Mouse (Mus musculus) liver, adult 2 months (tissue): Measurements from ENCODE around the gene Kif18b. TPM values are rescaled to one million over a fixed set of nuclear protein-coding genes. Genes with fewer than 3 reads are reported as not detected.
A peak's percentile ranks its signal among the peaks of the same experiment; 100 is the strongest.

Source experiments
- DNase-seq: peaks from one replicate; pipeline ENCODE4 v3.0.0-alpha.2; 2011; ENCODE audit warnings: low read depth, low spot score; ENCODE audit errors: extremely low read depth
- H3K27ac ChIP-seq: fragments of 200-500 bp; replicated peaks from 2 replicates; pipeline ENCODE4 v1.5.1; 2012; ENCODE audit warnings: low read depth, mild to moderate bottlenecking, control low read depth, inconsistent platforms, low read length; ENCODE audit not compliant: insufficient read depth
- H3K27me3 ChIP-seq: fragments of 200-500 bp; 2 replicates; pipeline ENCODE4 v1.6.1; 2012; ENCODE audit warnings: mild to moderate bottlenecking, moderate library complexity, low read length, inconsistent platforms; ENCODE audit not compliant: control insufficient read depth, insufficient read depth
- H3K36me3 ChIP-seq: fragments of 200-500 bp; 2 replicates; pipeline ENCODE4 v1.6.1; 2012; ENCODE audit warnings: low read length, inconsistent platforms; ENCODE audit not compliant: control insufficient read depth, insufficient read depth
- H3K4me1 ChIP-seq: fragments of 200-500 bp; 2 replicates; pipeline ENCODE4 v1.6.1; 2011; ENCODE audit warnings: low read length; ENCODE audit not compliant: control insufficient read depth, insufficient read depth
- H3K4me3 ChIP-seq: fragments of 200-500 bp; 2 replicates; pipeline ENCODE4 v1.5.1; 2011; ENCODE audit warnings: low read depth, mild to moderate bottlenecking, control low read depth, low read length, moderate library complexity; ENCODE audit not compliant: insufficient read depth
- H3K79me2 ChIP-seq: fragments of 200-500 bp; 2 replicates; pipeline ENCODE4 v1.6.1; 2012; ENCODE audit warnings: inconsistent platforms, mild to moderate bottlenecking, low read length, moderate library complexity; ENCODE audit not compliant: control insufficient read depth, insufficient read depth
- H3K9ac ChIP-seq: fragments of 200-500 bp; 2 replicates; pipeline ENCODE4 v1.6.1; 2012; ENCODE audit warnings: low read depth, mild to moderate bottlenecking, control low read depth, inconsistent platforms, low read length
- CTCF ChIP-seq: fragments of 200-500 bp; IDR thresholded peaks from 2 replicates; pipeline ENCODE4 v1.5.1; 2011; ENCODE audit warnings: low read depth, low read length, control low read depth
- POLR2A ChIP-seq: fragments of 200-500 bp; IDR thresholded peaks from 2 replicates; pipeline ENCODE4 v1.6.1; 2011; ENCODE audit warnings: low read length, control low read depth; ENCODE audit not compliant: insufficient read depth; ENCODE audit errors: extremely low read depth
- WGBS: fragments of 180-500 bp; shearing (Covaris S2); methylation state at CpG from one replicate; pipeline ENCODE4 v1.1.7; 2018; 5-methylcytosine and 5-hydroxymethylcytosine counted together
- polyA plus RNA-seq: library from polyadenylated mRNA; depleted of rRNA; stranded (reverse); fragments of >200 nt; gene quantifications from 2 replicates; pipeline ENCODE4 v1.2.3, GENCODE M21; 2012; rRNA removed
- total RNA-seq: library from RNA; depleted of rRNA; stranded (reverse); fragments of >200 nt; gene quantifications from 2 replicates; pipeline ENCODE4 v1.2.3, GENCODE M21; 2014; rRNA removed

Kif18b gene
- total RNA-seq (0.09 and 0.27 TPM in 2 replicates), polyA plus RNA-seq (0.05 and 0.12 TPM in 2 replicates)

- H3K27ac ChIP-seq: no peak within 1 kb of the TSS
- no peaks in the 10 kb centered on the region for H3K79me2 ChIP-seq
- no peaks in the 10 kb centered on the region for H3K27me3 ChIP-seq
- H3K36me3 ChIP-seq: no peaks in the 10 kb centered on the region
- WGBS: under 1% methylated on average over 62 of the region's 62 CpGs
- peak within 1 kb of the TSS; percentile 58 for H3K9ac ChIP-seq
- peaks cover 4% of the 10 kb centered on the region; the same call in 1 of the 2 replicates for H3K4me1 ChIP-seq
- TF ChIP-seq CTCF: no peak
- TF ChIP-seq POLR2A: no peak
- peak; percentile 77 for DNase-seq
- H3K4me3 ChIP-seq: peak within 1 kb of the TSS; percentile 74
Observed at GRCm38 (mm10) chr11:102924557-102925350, at the start of gene Kif18b. Gene Kif18b (minus strand): TSS chr11:102925124.

DNA sequence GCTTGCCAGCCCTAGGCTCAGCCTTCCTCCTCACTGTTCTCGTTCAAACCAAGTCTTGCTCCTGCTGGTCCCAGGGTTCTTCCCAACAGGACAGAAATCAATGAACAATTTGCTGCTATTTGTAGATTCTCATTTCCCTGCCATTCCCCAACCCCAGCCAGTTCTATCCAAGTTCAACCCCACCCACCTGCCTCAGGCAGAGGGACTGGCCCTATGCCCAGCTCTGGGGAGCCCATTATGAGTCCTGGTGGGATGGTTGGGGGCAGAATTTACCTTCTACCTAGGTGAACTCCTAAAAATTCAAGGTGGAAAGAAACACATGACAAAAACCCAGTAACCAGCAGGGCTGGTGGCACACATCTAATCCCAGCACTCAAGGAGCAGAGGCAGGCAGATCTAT is 47.4 kb upstream of the Kif18b start:
- H3K36me3 ChIP-seq: no peaks in the 10 kb centered on the region
- no peak overlapping the region for H3K27ac ChIP-seq
- no peak for DNase-seq
- peaks cover 5% of the 10 kb centered on the region; the same call in 1 of the 2 replicates for H3K27me3 ChIP-seq
- 38% methylated on average over 1 of the region's 1 CpGs for WGBS
- no peak for TF ChIP-seq CTCF
- no peak for TF ChIP-seq POLR2A
- H3K9ac ChIP-seq: no peak overlapping the region
- no peak overlapping the region for H3K4me3 ChIP-seq
- H3K79me2 ChIP-seq: no peaks in the 10 kb centered on the region
- no peaks in the 10 kb centered on the region for H3K4me1 ChIP-seq

GRCm38 (mm10) chr11:102971604-102972003 is 46.7 kb upstream of the Kif18b start:
- 54% methylated on average over 5 of the region's 5 CpGs for WGBS

DNA sequence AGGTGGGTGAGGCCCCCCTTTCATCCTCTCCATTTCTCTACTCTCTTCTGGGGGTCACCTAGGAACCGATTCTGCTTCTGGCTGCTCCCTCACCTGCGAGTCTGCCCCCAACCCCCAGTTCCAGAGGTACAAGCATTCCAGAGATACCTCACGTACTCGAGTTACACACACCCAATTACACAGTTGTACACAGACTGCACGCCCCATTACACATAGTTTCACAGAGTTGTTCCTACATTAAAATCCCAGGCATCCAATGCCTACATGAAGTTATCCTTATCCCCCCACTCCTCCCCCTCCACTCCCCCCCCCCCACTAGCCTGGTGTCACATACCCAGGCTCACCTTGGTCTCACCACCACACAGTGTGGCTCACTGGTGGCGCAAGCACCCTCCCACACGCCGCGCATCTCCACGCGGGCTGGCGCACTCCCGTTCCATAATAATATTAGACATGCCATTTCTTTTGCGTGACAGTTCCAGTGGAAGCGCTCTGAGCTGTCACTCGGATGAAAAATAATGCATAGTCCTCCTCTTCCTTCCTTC is 39.7 kb upstream of the Kif18b start:
- Histone ChIP-seq H3K4me1 (no peaks in the 10 kb centered on the region), H3K9ac (no peak overlapping the region), H3K36me3 (no peaks in the 10 kb centered on the region), H3K27me3 (peaks cover 5% of the 10 kb centered on the region; the same call in 1 of the 2 replicates), H3K4me3 (no peak overlapping the region), H3K27ac (no peak overlapping the region), H3K79me2 (no peaks in the 10 kb centered on the region)
- TF ChIP-seq CTCF (no peak), POLR2A (no peak)
- 63% methylated on average over 16 of the region's 16 CpGs for WGBS
- no peak for DNase-seq

More at GRCm38 (mm10) chr11:102971604-102972003, 46.7 kb upstream of the Kif18b start:
- H3K36me3 ChIP-seq: no peaks in the 10 kb centered on the region
- no peaks in the 10 kb centered on the region for H3K79me2 ChIP-seq
- H3K4me3 ChIP-seq: no peak overlapping the region
- no peak overlapping the region for H3K27ac ChIP-seq
- H3K4me1 ChIP-seq: no peaks in the 10 kb centered on the region
- no peak for DNase-seq
- H3K9ac ChIP-seq: no peak overlapping the region
- H3K27me3 ChIP-seq: peaks cover 6% of the 10 kb centered on the region; the same call in 1 of the 2 replicates
- no peak for TF ChIP-seq CTCF
- no peak for TF ChIP-seq POLR2A

DNA sequence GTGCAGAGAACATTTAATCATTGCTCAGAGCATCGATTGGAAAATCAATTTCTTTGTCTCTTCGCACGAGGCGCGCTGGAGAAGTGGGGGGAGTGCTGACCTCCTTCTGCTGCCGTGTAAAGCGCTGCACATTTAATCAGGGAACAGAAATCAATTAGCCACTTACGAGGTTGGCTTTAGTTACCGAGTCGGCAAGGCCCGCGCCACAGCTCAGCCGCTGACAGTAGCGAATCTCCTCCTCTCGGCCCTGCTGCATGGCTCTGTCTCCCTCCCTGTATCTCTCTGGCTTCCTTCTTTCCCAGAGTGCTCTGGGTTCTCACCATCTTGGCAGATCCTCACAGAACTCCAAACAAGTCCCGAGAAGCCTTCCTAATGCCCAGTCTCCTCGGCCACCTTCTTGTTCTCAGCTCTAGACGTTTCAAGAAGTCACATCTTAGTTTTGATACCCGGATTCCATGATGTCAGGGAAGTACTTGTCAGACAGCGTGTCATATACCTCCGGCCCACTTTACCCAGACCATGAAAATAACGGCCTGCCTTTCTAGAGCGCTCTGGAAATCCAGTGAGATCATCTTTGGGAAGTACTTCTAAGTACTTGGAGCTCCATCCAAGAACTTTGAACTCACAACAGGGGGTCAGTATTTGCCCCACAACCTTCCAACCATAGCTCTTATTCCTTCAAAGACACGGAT is 39.1 kb upstream of the Kif18b start:
- WGBS: 18% methylated on average over 24 of the region's 24 CpGs
- Histone ChIP-seq H3K27me3 (peaks cover 5% of the 10 kb centered on the region; the same call in 1 of the 2 replicates), H3K27ac (no peak overlapping the region), H3K4me3 (no peak overlapping the region), H3K4me1 (no peaks in the 10 kb centered on the region), H3K79me2 (no peaks in the 10 kb centered on the region), H3K36me3 (no peaks in the 10 kb centered on the region), H3K9ac (no peak overlapping the region)
- peak; percentile 24 for DNase-seq
- no peak for TF ChIP-seq CTCF
- TF ChIP-seq POLR2A: no peak
